Mouse (Mus musculus) MEL (cell line): ENCODE data around the gene Fto.

ENCODE experiments used
- CTCF ChIP-seq, 3 experiments: IDR thresholded peaks in 2 of 3; conservative IDR thresholded peaks in 1 of 3; 2 replicates each; pipeline ENCODE4 v1.5.1; 2011 to 2012; ENCODE audit warnings: low read length in 3 of 3, low read depth in 2 of 3, mild to moderate bottlenecking in 2 of 3, improper control_type of control experiment in 1 of 3, inconsistent platforms in 1 of 3, mixed read lengths in 1 of 3, moderate library complexity in 1 of 3; ENCODE audit not compliant: control insufficient read depth in 1 of 3, insufficient read depth in 1 of 3, poor library complexity in 1 of 3, severe bottlenecking in 1 of 3
- GATA1 ChIP-seq: IDR thresholded peaks from 2 replicates; pipeline ENCODE4 v1.6.1; 2011; ENCODE audit warnings: low read depth, low read length, improper control_type of control experiment
- POLR2A ChIP-seq, 2 experiments: IDR thresholded peaks; 2 replicates each; pipeline ENCODE4 v1.6.1; 2011 to 2012; ENCODE audit warnings: low read length in 2 of 2, mild to moderate bottlenecking in 2 of 2, control low read depth in 1 of 2, improper control_type of control experiment in 1 of 2, low read depth in 1 of 2, moderate library complexity in 1 of 2; ENCODE audit not compliant: control insufficient read depth in 1 of 2, insufficient read depth in 1 of 2, poor library complexity in 1 of 2
- ZC3H11A ChIP-seq: IDR thresholded peaks from 2 replicates; pipeline ENCODE4 v1.6.1; 2012; ENCODE audit warnings: low read depth, mild to moderate bottlenecking, inconsistent platforms, low read length, improper control_type of control experiment

GRCm38 (mm10) chr8:91577605-91578004, 264.3 kb downstream of the Fto start:
- TF ChIP-seq GATA1 (peak; percentile 67), POLR2A (IDR thresholded peaks at IDR 0.05; ENCODE audit: control insufficient read depth in 1 of 2, insufficient read depth in 1 of 2, low read depth in 1 of 2, low read length in 2 of 2, poor library complexity in 1 of 2) (no peak), CTCF (IDR thresholded peaks at IDR 0.05 in 2 of 3, conservative IDR thresholded peaks at IDR 0.05 in 1 of 3; ENCODE audit: control insufficient read depth in 1 of 3, insufficient read depth in 1 of 3, low read depth in 2 of 3, low read length in 3 of 3, poor library complexity in 1 of 3, severe bottlenecking in 1 of 3) (no peak), ZC3H11A (no peak)
